Mouse (Mus musculus): ENCODE results near the gene C1qtnf9. TPM values are rescaled to one million over a fixed set of nuclear protein-coding genes. Genes with fewer than 3 reads are reported as not detected.

C1qtnf9 gene
- total RNA-seq (2015; ENCODE audit: low replicate concordance) (not detected in 2 replicates), total RNA-seq (2017; ENCODE audit: low replicate concordance) (not detected in 2 replicates)

- ATAC-seq (replicated peaks; ENCODE audit: low FRiP score, poor library complexity, severe bottlenecking) = no peak
Measured at GRCm38 (mm10) chr14:60767884-60768283, at the start of gene C1qtnf9. Gene C1qtnf9, plus strand, starts transcription at chr14:60768134.

GRCm38 (mm10) chr14:60721304-60721703 is 46.6 kb upstream of the C1qtnf9 start:
- no peak for ATAC-seq (replicated peaks; ENCODE audit: low FRiP score, poor library complexity, severe bottlenecking)

DNA sequence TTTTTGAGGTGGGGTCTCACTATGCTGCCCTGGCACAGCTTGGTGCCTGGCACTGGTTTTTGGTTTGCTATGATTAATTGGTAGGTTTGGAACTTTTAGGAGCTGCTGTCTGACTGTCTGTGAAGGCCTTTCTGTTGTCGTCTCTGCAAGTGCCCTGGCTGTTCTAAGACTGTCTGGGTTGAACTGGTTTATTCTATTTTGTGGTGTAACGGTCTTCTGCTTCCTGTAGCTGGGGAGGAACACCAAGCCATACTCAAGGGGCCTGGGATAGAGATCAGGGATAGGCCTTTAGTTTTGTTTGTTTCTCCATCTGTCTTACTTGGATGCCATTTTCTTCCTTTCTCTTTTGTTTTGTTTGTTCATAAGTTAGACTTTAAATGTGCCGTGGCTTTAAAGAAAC is 46.0 kb upstream of the C1qtnf9 start:
- ATAC-seq (replicated peaks; ENCODE audit: low FRiP score, poor library complexity, severe bottlenecking) = no peak

DNA sequence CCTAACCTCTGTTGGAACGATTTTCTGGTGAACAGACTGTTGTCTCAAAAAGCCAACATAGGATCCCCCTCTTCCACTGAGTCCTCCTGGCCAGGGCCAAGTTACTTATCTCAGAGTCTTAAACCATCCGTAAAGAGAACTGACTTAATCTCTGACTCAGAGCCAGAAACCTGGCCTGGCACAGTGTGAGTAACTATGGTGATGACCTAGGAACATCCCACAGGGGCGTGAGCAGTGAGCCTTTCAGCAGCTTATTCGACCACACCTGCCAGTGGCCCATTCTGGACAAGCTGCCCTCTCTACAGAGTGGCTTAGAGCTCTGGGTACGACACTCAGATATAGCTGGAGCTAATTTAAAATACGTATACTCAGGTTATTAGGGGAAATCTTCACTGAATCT is 41.8 kb upstream of the C1qtnf9 start:
- no peak for ATAC-seq (replicated peaks; ENCODE audit: low FRiP score, poor library complexity, severe bottlenecking)

GRCm38 (mm10) chr14:60727130-60727529 is 40.8 kb upstream of the C1qtnf9 start:
- ATAC-seq (replicated peaks; ENCODE audit: low FRiP score, poor library complexity, severe bottlenecking) = no peak

DNA sequence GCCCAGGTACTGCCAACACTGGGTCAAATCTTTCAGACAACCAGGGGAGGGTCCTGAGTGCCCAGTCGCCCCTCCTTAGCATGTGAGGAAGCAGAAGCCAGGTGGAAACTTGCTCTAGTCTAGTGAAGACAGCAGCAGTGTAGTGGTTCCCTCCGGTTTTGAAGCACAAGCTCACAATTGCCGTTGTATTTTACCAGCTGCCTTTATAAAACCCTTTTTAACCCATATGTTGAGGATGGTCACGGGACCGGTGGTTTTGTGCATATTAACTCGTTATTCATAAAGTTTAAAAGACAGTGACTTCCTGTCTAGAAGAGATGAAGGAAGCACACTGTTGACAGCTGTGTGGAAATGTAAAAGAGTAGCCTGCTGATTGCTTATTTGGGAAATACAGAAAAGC is 35.9 kb upstream of the C1qtnf9 start:
- no peak for ATAC-seq (replicated peaks; ENCODE audit: low FRiP score, poor library complexity, severe bottlenecking)

DNA sequence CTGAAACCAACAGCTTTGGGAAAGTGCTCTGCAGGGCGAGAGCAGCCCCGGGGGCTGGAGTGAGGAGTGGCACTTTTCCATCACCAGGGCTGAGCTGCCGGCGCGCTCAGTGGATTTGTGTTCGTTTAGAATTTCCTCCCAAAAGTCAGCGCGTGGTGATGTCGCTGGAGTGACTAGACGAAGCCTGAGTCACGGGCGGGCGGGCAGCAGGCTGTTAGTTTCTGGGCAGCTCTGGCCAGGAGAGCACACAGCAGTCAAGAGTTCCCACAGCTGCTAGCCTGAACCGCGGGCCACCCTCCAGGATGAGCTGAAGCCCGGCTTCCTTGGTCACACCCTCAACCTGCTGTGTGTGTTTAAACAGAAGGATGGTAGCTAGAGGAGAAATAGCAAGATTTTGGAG is 35.1 kb upstream of the C1qtnf9 start:
- ATAC-seq (replicated peaks; ENCODE audit: low FRiP score, poor library complexity, severe bottlenecking) = no peak

GRCm38 (mm10) chr14:60733706-60734105 is 34.2 kb upstream of the C1qtnf9 start:
- no peak for ATAC-seq (replicated peaks; ENCODE audit: low FRiP score, poor library complexity, severe bottlenecking)

GRCm38 (mm10) chr14:60735206-60735605 is 32.7 kb upstream of the C1qtnf9 start:
- no peak for ATAC-seq (replicated peaks; ENCODE audit: low FRiP score, poor library complexity, severe bottlenecking)

DNA sequence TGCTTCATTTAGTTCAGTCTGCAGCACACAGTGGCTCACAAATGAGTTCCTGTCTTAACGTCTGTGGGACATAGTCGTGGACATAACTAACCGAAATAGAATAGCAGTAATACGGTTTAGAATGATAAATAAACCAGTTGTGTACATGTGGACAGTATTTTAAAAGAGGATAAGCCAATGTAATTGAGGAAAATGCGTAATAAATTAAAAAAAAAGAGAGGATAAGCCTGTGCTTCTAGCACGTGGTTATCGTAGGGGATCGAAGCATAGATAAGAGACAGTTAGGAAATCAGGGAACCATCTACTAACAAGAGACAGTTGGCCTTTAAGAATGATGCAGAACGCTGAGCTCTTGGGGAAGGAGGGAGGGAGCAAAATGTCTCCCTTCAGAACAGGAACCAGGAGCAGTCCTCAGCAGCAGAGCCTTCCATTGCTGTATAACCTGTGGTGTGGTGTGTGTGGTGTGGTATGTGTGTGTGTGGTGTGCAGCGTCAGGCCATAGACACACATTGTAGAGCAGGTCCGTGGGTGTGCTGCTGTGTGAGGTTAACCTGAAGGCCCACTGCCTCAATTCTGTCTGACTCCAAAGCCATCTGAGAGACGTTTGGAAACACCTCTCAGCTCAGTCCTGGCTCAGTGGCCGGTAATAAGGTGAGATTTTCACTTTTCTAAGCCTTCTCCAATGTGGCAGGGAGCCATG is 31.9 kb upstream of the C1qtnf9 start:
- ATAC-seq (replicated peaks; ENCODE audit: low FRiP score, poor library complexity, severe bottlenecking) = no peak

DNA sequence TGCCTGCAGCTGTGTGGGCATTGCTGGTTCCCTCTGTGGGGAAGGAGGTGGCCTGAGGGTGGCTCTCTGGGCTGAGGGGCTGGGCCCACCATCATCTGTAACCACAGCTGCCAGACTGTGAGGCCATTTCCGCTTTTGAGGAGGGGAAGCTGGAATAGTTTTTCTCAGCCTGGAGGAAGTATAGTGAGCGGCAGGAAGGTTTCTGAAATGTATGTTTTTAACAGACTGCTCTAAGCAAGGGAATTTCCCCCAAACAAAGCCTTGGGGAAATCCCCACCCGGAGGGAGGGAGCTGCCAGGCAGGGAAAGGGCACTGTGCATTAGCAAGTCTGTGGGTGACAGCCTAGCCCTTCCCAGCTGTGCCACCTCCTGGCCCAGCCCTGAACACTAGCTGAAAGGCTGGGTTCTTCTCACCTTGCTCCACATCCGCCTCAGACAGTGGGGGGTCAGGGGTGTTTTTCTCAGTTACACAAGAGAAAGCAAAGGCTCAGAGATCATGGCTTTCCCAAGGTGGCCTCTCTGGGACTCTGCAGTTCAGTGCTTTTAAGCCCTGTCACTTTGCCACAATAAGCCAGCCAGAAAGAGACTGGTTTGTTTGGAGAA is 31.2 kb upstream of the C1qtnf9 start:
- ATAC-seq (replicated peaks; ENCODE audit: low FRiP score, poor library complexity, severe bottlenecking) = no peak

GRCm38 (mm10) chr14:60737202-60737611 is 30.7 kb upstream of the C1qtnf9 start:
- ATAC-seq (replicated peaks; ENCODE audit: low FRiP score, poor library complexity, severe bottlenecking) = no peak

DNA sequence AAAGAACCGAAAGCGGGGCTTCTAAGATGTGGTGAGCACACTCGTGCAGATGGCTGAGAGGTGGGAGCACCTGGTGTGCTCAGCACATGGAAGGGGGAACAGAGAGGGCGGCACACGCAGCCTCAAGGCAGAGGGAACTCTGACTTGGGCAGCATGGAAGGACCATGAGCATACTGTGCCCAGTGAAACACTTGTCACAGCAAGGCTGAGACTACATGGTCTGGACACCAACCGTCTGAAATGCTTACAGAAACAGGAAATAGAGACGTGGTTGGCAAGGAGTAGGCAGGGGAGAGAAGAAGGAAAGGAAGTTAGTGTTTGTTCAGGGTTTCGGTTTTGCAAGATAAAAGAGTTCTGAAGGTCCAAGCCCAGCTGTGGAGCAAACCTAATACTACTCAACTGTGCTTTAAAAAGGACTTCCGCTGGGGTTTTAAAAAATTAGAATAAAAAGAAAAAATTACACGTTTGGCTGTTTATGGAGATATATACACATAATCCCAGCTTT is 29.4 kb upstream of the C1qtnf9 start:
- ATAC-seq (replicated peaks; ENCODE audit: low FRiP score, poor library complexity, severe bottlenecking) = no peak

DNA sequence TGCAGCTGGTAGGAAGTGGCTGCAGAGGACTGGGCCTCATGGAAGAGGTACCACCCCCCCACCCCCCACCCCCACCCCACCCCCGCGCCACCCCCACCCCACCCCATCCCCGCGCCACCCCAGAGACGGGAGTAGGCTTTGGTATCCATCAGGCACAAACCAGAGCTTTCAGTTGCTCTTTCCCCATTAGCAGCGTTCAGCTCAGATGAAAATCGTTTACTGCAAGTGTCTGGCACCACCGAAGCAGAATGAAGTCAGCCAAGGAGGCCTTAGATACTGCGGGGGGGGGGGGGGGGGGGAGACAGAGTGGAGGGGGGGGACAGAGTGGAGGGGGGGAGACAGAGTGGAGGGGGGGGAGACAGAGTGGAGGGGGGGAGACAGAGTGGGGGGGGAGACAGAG is 28.8 kb upstream of the C1qtnf9 start:
- no peak for ATAC-seq (replicated peaks; ENCODE audit: low FRiP score, poor library complexity, severe bottlenecking)

DNA sequence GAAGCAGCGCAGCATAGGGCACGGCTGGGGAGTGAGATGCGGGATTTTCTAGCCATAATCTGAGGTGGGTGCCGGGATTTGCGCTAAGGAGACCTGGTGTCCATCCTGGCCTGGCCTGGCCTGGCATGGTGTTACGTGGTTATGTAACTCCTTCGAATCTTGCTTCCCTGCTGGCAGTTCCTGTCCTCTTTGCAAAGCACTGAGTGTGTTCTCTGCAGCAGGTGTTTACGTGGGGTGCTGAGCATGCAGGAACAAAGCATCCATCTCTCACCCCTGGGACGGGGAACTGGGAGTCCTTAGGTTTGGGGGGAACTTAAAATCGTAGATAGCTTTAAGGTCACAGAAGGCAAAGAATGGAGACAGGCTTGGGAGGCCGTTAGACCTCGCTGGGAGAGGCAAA is 28.3 kb upstream of the C1qtnf9 start:
- no peak for ATAC-seq (replicated peaks; ENCODE audit: low FRiP score, poor library complexity, severe bottlenecking)

DNA sequence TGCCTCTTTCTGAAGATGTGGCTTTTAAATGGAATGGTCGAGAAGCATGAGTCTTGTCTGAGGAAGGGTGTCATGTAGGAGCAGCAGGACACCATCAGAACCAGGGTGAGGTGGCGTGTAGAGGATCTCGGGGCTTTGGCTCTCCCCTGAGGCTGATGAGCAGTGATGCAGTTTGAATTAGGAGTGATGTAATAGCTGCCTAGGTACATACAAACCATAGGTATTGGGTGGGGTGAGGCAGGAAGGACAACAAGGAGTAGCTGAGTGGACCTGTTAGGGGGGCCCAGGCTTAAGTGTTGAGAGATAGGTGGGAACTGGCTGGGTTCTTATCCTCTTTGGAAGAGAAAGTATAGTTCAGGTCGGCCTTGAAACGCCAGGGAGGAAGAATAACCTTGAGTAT is 27.4 kb upstream of the C1qtnf9 start:
- no peak for ATAC-seq (replicated peaks; ENCODE audit: low FRiP score, poor library complexity, severe bottlenecking)

DNA sequence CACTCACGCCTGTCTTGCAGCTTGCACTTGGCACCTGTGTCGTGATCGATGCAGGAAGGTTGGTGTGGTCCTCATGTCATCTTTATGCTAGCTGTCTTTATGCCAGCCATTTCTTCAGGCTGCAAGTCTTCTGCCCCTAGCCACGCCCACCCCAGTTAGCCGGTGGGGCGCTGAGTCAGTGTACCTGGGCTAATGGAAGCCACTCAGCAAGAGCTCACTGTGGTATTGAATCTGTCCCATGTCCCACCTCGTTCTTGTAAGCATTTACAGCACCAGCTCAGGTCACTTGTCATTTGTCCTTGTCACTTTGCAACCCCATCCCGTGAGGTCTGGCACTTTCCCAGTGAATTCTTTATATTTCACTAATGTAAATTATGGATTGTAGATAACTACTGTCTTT is 26.9 kb upstream of the C1qtnf9 start:
- ATAC-seq (replicated peaks; ENCODE audit: low FRiP score, poor library complexity, severe bottlenecking) = no peak

GRCm38 (mm10) chr14:60741490-60741981 is 26.4 kb upstream of the C1qtnf9 start:
- no peak for ATAC-seq (replicated peaks; ENCODE audit: low FRiP score, poor library complexity, severe bottlenecking)

DNA sequence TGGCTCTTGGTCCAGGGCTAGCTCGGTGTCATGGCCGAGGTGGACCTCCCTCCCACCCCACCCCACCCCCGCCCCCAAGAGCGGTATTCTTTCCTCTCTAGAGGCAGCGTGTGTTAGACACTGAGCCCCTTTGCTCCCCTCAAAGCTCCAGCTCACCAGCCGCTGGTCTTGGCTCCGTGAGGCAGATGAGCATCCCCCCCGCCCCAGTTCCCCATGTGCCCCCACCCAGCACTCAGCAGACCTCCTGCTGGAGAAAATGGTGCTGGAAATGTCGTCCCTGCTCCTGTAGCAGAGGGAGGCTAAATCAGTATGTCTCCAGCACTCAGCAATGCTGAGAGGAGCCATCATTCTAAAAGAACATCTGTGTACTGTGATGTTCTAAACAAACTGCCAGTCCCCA is 24.3 kb upstream of the C1qtnf9 start:
- no peak for ATAC-seq (replicated peaks; ENCODE audit: low FRiP score, poor library complexity, severe bottlenecking)

GRCm38 (mm10) chr14:60745201-60745600 is 22.7 kb upstream of the C1qtnf9 start:
- no peak for ATAC-seq (replicated peaks; ENCODE audit: low FRiP score, poor library complexity, severe bottlenecking)

DNA sequence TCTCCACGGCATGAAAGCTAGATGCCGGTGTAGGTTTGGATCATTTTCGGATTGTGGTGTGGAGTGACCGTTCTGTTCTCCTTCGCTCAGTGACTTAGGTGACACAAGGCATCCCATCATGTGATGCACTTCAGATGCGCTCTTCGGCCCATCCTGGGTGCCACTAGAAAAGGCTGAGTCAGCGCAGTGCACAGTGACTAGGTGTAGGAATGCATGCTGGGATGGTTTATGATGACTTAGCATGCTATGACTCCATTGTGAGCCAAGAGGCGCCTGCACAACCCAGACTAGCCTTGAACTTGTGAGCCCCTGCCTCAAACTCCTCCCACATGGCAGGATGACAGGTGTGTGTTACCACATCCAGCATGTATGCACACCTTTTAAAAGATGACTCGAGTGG is 21.8 kb upstream of the C1qtnf9 start:
- ATAC-seq (replicated peaks; ENCODE audit: low FRiP score, poor library complexity, severe bottlenecking) = no peak
